Mouse (Mus musculus): Measurements from ENCODE around the gene Ripk3. TPM values are rescaled to one million over a fixed set of nuclear protein-coding genes. Genes with fewer than 3 reads are reported as not detected.

The Ripk3 gene
- total and polyA plus RNA-seq, 2 experiments from 2014 or later = 0.90 to 2.0 TPM

DNA sequence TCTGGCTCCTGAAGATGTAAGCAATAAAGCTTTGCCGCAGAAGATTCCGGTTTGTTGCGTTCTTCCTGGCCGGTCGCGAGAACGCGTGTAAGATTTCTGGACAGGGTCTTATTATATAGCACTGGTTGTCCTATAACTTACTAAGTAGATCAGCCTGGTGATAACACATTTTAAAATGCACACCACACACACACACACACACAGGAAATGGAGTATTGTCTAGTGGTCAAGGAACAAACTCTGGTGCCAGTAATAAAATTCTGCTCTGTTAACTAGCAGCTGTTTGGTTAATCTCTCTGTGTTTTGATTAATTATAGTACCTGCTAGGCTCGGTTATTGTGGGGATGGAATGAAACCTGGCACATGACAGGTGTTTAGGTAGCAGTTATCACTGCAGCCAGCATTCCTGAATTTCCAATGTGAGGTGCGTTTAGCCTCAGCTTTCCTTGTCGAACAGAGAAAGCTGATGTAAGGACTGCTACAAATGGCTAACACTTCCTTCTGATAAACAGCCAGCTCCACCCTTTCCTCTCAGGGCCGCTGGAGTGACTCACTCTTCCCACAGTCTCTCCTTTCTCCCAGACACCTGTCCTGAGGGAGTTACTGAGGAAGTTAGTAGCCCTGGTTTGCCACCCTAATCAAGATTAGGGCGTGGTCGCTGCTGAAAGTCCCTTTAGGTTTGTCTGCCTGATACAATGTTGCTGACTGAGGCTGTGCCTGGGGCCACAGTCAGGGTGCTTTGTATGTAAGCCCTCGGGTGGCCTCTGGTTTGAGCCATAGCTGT is 6.9 kb upstream of the Ripk3 start:
- H3K4me1 ChIP-seq (ENCODE audit: insufficient read depth) = no peaks in the 10 kb centered on the region
- no peak overlapping the region for H3K27ac ChIP-seq (ENCODE audit: low read depth, low read length)
- 85% methylated on average over 15 of the region's 15 CpGs for WGBS
- TF ChIP-seq CTCF (IDR thresholded peaks at IDR 0.05; ENCODE audit: low read depth) = no peak
- no peak overlapping the region for H3K4me2 ChIP-seq (ENCODE audit: low read depth)
- H3K9me3 ChIP-seq (ENCODE audit: low read length) = no peaks in the 10 kb centered on the region
- ATAC-seq (no peak), DNase-seq (no peak)
- no peaks in the 10 kb centered on the region for H3K36me3 ChIP-seq (ENCODE audit: insufficient read depth)
- H3K27me3 ChIP-seq (ENCODE audit: insufficient read depth, low read length) = no peaks in the 10 kb centered on the region
- H3K4me3 ChIP-seq (ENCODE audit: low read depth, low read length) = no peak overlapping the region
- no peak overlapping the region for H3K9ac ChIP-seq

DNA sequence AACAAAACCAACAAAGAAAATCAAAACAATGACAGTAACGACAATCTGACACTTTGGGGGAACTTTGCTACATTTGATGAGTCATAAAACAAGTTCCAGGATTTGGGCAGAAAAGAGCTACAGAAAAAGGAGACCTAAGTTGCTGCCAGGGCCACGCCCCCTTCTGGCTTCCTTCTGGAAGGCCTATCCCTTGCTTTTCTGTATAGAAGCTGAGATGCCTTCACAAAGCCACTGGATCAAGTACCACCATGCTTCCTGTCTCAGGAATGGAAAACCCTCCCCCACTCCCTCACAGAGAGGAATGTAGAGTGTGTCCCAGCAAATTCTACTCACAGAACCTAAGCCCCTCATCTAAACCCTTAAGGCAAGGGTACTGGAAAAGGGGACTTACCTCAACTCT is 5.3 kb upstream of the Ripk3 start:
- H3K4me3 ChIP-seq (ENCODE audit: low read depth, low read length) = no peak overlapping the region
- WGBS = 63% methylated on average over 2 of the region's 2 CpGs
- no peak for DNase-seq
- no peaks in the 10 kb centered on the region for H3K9me3 ChIP-seq (ENCODE audit: low read length)
- no peak for TF ChIP-seq CTCF (IDR thresholded peaks at IDR 0.05; ENCODE audit: low read depth)
- no peak overlapping the region for H3K27ac ChIP-seq (ENCODE audit: low read depth, low read length)
- no peak overlapping the region for H3K9ac ChIP-seq
- ATAC-seq = no peak
- H3K36me3 ChIP-seq (ENCODE audit: insufficient read depth) = no peaks in the 10 kb centered on the region
- H3K4me1 ChIP-seq (ENCODE audit: insufficient read depth) = no peaks in the 10 kb centered on the region
- no peak overlapping the region for H3K4me2 ChIP-seq (ENCODE audit: low read depth)
- H3K27me3 ChIP-seq (ENCODE audit: insufficient read depth, low read length) = peaks cover 9% of the 10 kb centered on the region

GRCm38 (mm10) chr14:55793461-55793860 is 4.8 kb upstream of the Ripk3 start:
- Histone ChIP-seq H3K4me3 (ENCODE audit: low read depth, low read length) (no peak overlapping the region), H3K27ac (ENCODE audit: low read depth, low read length) (no peak overlapping the region), H3K4me1 (ENCODE audit: insufficient read depth) (no peaks in the 10 kb centered on the region), H3K9ac (no peak overlapping the region), H3K9me3 (ENCODE audit: low read length) (no peaks in the 10 kb centered on the region), H3K36me3 (ENCODE audit: insufficient read depth) (no peaks in the 10 kb centered on the region), H3K27me3 (ENCODE audit: insufficient read depth, low read length) (peaks cover 13% of the 10 kb centered on the region), H3K4me2 (ENCODE audit: low read depth) (no peak overlapping the region)
- DNase-seq (no peak), ATAC-seq (no peak)
- no peak for TF ChIP-seq CTCF (IDR thresholded peaks at IDR 0.05; ENCODE audit: low read depth)
- WGBS = 60% methylated on average over 2 of the region's 2 CpGs

GRCm38 (mm10) chr14:55787731-55788130 is 934 bp downstream of the Ripk3 start:
- Histone ChIP-seq H3K4me2 (ENCODE audit: low read depth) (no peak overlapping the region), H3K9ac (no peak overlapping the region), H3K4me1 (ENCODE audit: insufficient read depth) (peaks cover 7% of the 10 kb centered on the region; the same call in 1 of the 2 replicates), H3K36me3 (ENCODE audit: insufficient read depth) (no peaks in the 10 kb centered on the region), H3K27ac (ENCODE audit: low read depth, low read length) (no peak overlapping the region), H3K4me3 (ENCODE audit: low read depth, low read length) (no peak overlapping the region), H3K9me3 (ENCODE audit: low read length) (no peaks in the 10 kb centered on the region), H3K27me3 (ENCODE audit: insufficient read depth, low read length) (peaks cover 66% of the 10 kb centered on the region)
- WGBS = 50% methylated on average over 11 of the region's 11 CpGs
- DNase-seq (no peak), ATAC-seq (no peak)
- no peak for TF ChIP-seq CTCF (IDR thresholded peaks at IDR 0.05; ENCODE audit: low read depth)

DNA sequence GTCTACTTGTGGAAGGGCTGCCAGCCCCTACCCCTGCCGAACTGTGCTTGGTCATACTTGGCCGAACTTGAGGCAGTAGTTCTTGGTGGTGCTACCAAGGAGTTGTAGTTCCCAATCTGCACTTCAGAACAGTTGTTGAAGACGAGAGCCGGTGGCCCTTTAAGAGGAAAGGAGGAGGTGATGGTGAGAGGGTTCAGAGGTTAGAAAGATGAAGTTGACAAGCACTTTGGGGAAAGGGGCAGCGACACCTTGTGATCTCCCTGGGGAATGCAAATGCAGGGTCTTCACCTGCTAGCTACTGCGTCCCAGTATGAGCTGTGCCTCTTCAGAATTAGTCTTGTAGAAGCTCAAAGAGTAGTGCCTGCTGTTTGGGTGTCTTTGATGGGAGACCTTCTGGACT is 3.5 kb downstream of the Ripk3 start:
- H3K9me3 ChIP-seq (ENCODE audit: low read length) = no peaks in the 10 kb centered on the region
- H3K27me3 ChIP-seq (ENCODE audit: insufficient read depth, low read length) = peaks cover 80% of the 10 kb centered on the region
- H3K4me3 ChIP-seq (ENCODE audit: low read depth, low read length) = no peak overlapping the region
- no peak overlapping the region for H3K27ac ChIP-seq (ENCODE audit: low read depth, low read length)
- H3K36me3 ChIP-seq (ENCODE audit: insufficient read depth) = no peaks in the 10 kb centered on the region
- H3K9ac ChIP-seq = no peak overlapping the region
- no peak overlapping the region for H3K4me2 ChIP-seq (ENCODE audit: low read depth)
- H3K4me1 ChIP-seq (ENCODE audit: insufficient read depth) = peaks cover 7% of the 10 kb centered on the region; the same call in 1 of the 2 replicates
- DNase-seq (no peak), ATAC-seq (no peak)
- TF ChIP-seq CTCF (IDR thresholded peaks at IDR 0.05; ENCODE audit: low read depth) = no peak; the same call in 1 of the 2 replicates
- 23% methylated on average over 6 of the region's 6 CpGs for WGBS

- 6% methylated on average over 13 of the region's 13 CpGs for WGBS
- TF ChIP-seq CTCF (IDR thresholded peaks at IDR 0.05; ENCODE audit: low read depth) = no peak
- Histone ChIP-seq H3K9ac (no peak within 1 kb of the TSS), H3K4me2 (ENCODE audit: low read depth) (peak within 1 kb of the TSS; percentile 42), H3K27ac (ENCODE audit: low read depth, low read length) (no peak within 1 kb of the TSS), H3K9me3 (ENCODE audit: low read length) (no peaks in the 10 kb centered on the region), H3K27me3 (ENCODE audit: insufficient read depth, low read length) (peaks cover 70% of the 10 kb centered on the region), H3K4me1 (ENCODE audit: insufficient read depth) (peaks cover 7% of the 10 kb centered on the region; the same call in 1 of the 2 replicates), H3K36me3 (ENCODE audit: insufficient read depth) (no peaks in the 10 kb centered on the region), H3K4me3 (ENCODE audit: low read depth, low read length) (peak within 1 kb of the TSS; percentile 25)
- DNase-seq (no peak), ATAC-seq (no peak)
These were observed 4.8 kb downstream of the Ripk3 start, which contains the start of gene Adcy4 for GRCm38 (mm10) chr14:55783958-55784235. Gene Adcy4 (minus strand): TSS chr14:55784095.

DNA sequence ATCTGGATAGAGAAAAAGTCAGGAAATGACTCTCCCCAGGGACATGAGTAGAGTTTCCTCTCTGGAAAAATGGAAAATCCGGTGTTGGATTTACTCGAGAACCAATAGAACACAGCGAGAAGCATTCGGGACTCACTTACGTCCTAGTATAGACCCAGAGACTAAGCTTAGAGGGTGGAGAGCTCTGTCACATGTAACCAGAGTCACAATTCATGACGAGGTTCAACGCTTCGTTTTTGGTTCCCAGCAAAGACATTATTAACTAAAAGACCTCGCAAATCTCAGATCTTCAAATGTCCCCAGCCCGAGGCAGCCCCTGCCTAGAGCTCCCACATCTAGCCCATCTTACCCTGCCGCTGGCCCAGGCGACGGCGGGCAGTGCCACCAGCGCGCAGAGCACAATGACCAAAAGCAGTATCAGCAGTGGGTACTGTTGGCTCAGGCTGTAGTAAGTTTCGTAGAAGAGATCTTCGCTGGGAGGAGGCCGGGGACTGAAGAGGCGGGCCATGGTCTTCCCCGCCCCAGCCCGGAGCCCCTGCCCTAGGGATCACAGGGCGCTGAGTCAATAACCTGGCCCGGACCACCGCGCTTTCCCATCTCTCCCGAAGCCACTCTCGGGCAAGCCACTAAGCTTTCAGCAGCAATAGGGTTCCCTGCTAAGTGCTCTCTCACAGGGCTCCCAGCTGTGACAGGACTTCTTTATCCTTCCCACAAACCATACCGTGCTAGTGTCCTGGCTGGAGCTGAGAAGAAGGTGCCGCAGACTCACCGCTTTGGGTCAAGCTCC is 5.3 kb downstream of the Ripk3 start:
- no peak for TF ChIP-seq CTCF (IDR thresholded peaks at IDR 0.05; ENCODE audit: low read depth)
- peak; percentile 35 for DNase-seq
- 6% methylated on average over 31 of the region's 31 CpGs for WGBS

More for the DNA sequence above, 5.3 kb downstream of the Ripk3 start:
- Histone ChIP-seq H3K27me3 (ENCODE audit: insufficient read depth, low read length) (peaks cover 65% of the 10 kb centered on the region), H3K4me3 (ENCODE audit: low read depth, low read length) (peak overlapping the region; percentile 25), H3K27ac (ENCODE audit: low read depth, low read length) (no peak overlapping the region), H3K4me2 (ENCODE audit: low read depth) (peak overlapping the region; percentile 42), H3K9ac (no peak overlapping the region), H3K9me3 (ENCODE audit: low read length) (no peaks in the 10 kb centered on the region), H3K4me1 (ENCODE audit: insufficient read depth) (peaks cover 7% of the 10 kb centered on the region; the same call in 1 of the 2 replicates), H3K36me3 (ENCODE audit: insufficient read depth) (no peaks in the 10 kb centered on the region)
- peak; percentile 70 for ATAC-seq

All from forebrain, postnatal 0 days (tissue).